10 mouse cellular contexts compared by ENCODE assay signal in the genomic region with DNA sequence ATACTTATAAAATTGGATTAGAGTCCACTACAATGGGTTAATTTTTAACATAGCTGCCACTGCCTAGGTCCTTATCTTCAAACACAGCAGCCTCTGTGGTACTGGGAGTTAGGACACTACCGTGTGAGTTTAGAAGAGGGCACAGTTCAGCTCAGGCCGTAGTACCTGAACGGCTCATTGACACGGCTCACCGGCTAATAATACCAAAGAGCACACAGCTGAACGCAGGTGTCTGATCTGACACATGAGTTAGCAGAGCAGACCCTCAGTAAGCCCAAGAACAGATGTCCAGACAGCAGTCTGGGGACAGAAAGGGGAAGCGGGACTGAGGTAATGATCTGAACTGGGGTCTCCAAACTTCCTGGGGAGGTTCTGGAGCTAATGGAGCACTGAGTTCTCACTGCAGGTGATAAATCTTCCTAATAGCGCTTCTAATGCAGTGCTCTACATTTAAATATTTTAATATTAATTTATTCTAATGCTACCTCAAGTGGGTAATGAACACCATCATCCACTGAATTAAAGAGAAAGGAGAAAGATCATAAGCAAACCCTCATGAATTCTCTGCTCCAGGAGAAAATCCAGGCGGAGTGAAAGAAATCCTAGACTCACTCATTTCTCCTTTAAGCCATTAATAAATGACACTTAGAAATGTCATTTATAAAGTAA.
DNase-seq lines count a peak whose midpoint lies in the region; ATAC-seq and TF ChIP-seq lines count a peak whose summit lies in the region.
"Had no signal": no experiment of that assay in that cellular context is flagged by ENCODE, and none has a peak within 500 bp of the region (broad histone marks: within the 10 kb centered on the region; RNA-seq: fewer than 3 reads in every experiment).

No protein-coding gene starts in this region.

- ATAC-seq in midbrain, embryonic 13.5 days: 0 out of 2 replicates have a peak, but pooled peaks have one; percentile 27
- ATAC-seq in midbrain, embryonic 11.5 days (ENCODE audit: low FRiP score): no peak
- ATAC-seq in forebrain, embryonic 16.5 days: peak; percentile 38; the same call in 1 of the 2 replicates
- peak; percentile 91 for ATAC-seq in intestine, postnatal 0 days

- no peak overlapping the region for H3K9ac ChIP-seq in midbrain, embryonic 13.5 days (replicated peaks)
- H3K9ac ChIP-seq in midbrain, embryonic 11.5 days (ENCODE audit: low read length): no peak overlapping the region
- no peak overlapping the region for H3K9ac ChIP-seq in forebrain, embryonic 16.5 days (replicated peaks; ENCODE audit: low read depth, low read length)
- H3K9ac ChIP-seq in intestine, postnatal 0 days (ENCODE audit: low read depth, low read length): no peak overlapping the region
- H3K9ac ChIP-seq: embryonic facial prominence, embryonic 15.5 days had no signal

- H3K4me2 ChIP-seq in midbrain, embryonic 13.5 days (replicated peaks): no peak overlapping the region
- no peak overlapping the region for H3K4me2 ChIP-seq in midbrain, embryonic 11.5 days
- H3K4me2 ChIP-seq in forebrain, embryonic 16.5 days (ENCODE audit: low read length): no peak overlapping the region
- no peak overlapping the region; the same call in 1 of the 2 replicates for H3K4me2 ChIP-seq in intestine, postnatal 0 days (replicated peaks; ENCODE audit: low read depth)
- H3K4me2 ChIP-seq: embryonic facial prominence, embryonic 15.5 days had no signal

- no peak overlapping the region for H3K4me3 ChIP-seq in midbrain, embryonic 13.5 days (replicated peaks)
- H3K4me3 ChIP-seq in midbrain, embryonic 11.5 days (ENCODE audit: low read depth, low read length): no peak overlapping the region
- H3K4me3 ChIP-seq in forebrain, embryonic 16.5 days (replicated peaks; ENCODE audit: low read length): no peak overlapping the region
- H3K4me3 ChIP-seq in intestine, postnatal 0 days (ENCODE audit: low read depth, low read length): no peak overlapping the region
- no peak overlapping the region for H3K4me3 ChIP-seq in small intestine, adult 2 months (ENCODE audit: low read depth, low read length)
- H3K4me3 ChIP-seq: embryonic facial prominence, embryonic 15.5 days had no signal

- 76% methylated on average over 9 of the region's 9 CpGs for WGBS in midbrain, embryonic 13.5 days
- 88% methylated on average over 9 of the region's 9 CpGs for WGBS in midbrain, embryonic 11.5 days
- 68% methylated on average over 9 of the region's 9 CpGs for WGBS in forebrain, embryonic 16.5 days
- WGBS in intestine, postnatal 0 days: 41% methylated on average over 9 of the region's 9 CpGs
- 29% methylated on average over 9 of the region's 9 CpGs for WGBS in small intestine, adult 2 months

- H3K27ac ChIP-seq in midbrain, embryonic 13.5 days: no peak overlapping the region
- H3K27ac ChIP-seq in midbrain, embryonic 11.5 days (ENCODE audit: low read depth, low read length): no peak overlapping the region
- no peak overlapping the region for H3K27ac ChIP-seq in forebrain, embryonic 16.5 days (ENCODE audit: low read length)
- H3K27ac ChIP-seq in intestine, postnatal 0 days (ENCODE audit: low read depth, low read length): no peak overlapping the region
- peak overlapping the region; percentile 62; the same call in 1 of the 2 replicates for H3K27ac ChIP-seq in small intestine, adult 2 months (ENCODE audit: insufficient read depth, low read depth, low read length)
- H3K27ac ChIP-seq: embryonic facial prominence, embryonic 15.5 days had no signal

- 0 out of 2 replicates have a peak, but pooled peaks have one; percentile 20 for TF ChIP-seq POLR2A in small intestine, adult 2 months (IDR thresholded peaks at IDR 0.05; ENCODE audit: low read depth, low read length)

- no peaks in the 10 kb centered on the region for H3K9me3 ChIP-seq in midbrain, embryonic 13.5 days
- no peaks in the 10 kb centered on the region for H3K9me3 ChIP-seq in midbrain, embryonic 11.5 days (ENCODE audit: control insufficient read depth, low read length)
- no peaks in the 10 kb centered on the region for H3K9me3 ChIP-seq in forebrain, embryonic 16.5 days (ENCODE audit: control insufficient read depth, low read length)
- H3K9me3 ChIP-seq in intestine, postnatal 0 days (ENCODE audit: control insufficient read depth): no peaks in the 10 kb centered on the region
- H3K9me3 ChIP-seq: embryonic facial prominence, embryonic 15.5 days had no signal

- no peak for DNase-seq in midbrain, embryonic 11.5 days (ENCODE audit: low spot score, missing footprints)
- DNase-seq in adrenal gland, adult 2 months: no peak
- DNase-seq in frontal cortex, postnatal 14 days (ENCODE audit: low spot score in 2 of 2): no peak
- DNase-seq: adrenal gland, postnatal 14 days; kidney, postnatal 10 days had no signal

- no peak for TF ChIP-seq CTCF in intestine, postnatal 0 days (IDR thresholded peaks at IDR 0.05; ENCODE audit: low read depth)
- TF ChIP-seq CTCF in small intestine, adult 2 months (IDR thresholded peaks at IDR 0.05; ENCODE audit: extremely low read depth, insufficient read length, insufficient replicate concordance, low read depth, low read length): no peak

- H3K36me3 ChIP-seq in midbrain, embryonic 13.5 days: no peaks in the 10 kb centered on the region
- no peaks in the 10 kb centered on the region for H3K36me3 ChIP-seq in midbrain, embryonic 11.5 days (ENCODE audit: control insufficient read depth, insufficient read depth, low read length)
- no peaks in the 10 kb centered on the region for H3K36me3 ChIP-seq in forebrain, embryonic 16.5 days (ENCODE audit: control insufficient read depth, insufficient read depth)
- no peaks in the 10 kb centered on the region for H3K36me3 ChIP-seq in intestine, postnatal 0 days (ENCODE audit: control insufficient read depth, insufficient read depth)
- H3K36me3 ChIP-seq in small intestine, adult 2 months (ENCODE audit: control insufficient read depth, insufficient read depth, low read length): no peaks in the 10 kb centered on the region
- H3K36me3 ChIP-seq: embryonic facial prominence, embryonic 15.5 days had no signal

- no peaks in the 10 kb centered on the region; the same call in 1 of the 2 replicates for H3K4me1 ChIP-seq in midbrain, embryonic 13.5 days (replicated peaks)
- H3K4me1 ChIP-seq in midbrain, embryonic 11.5 days (ENCODE audit: control insufficient read depth, insufficient read depth, low read length): no peaks in the 10 kb centered on the region
- no peaks in the 10 kb centered on the region for H3K4me1 ChIP-seq in forebrain, embryonic 16.5 days (replicated peaks; ENCODE audit: control insufficient read depth, insufficient read depth, low read length)
- H3K4me1 ChIP-seq in intestine, postnatal 0 days (replicated peaks; ENCODE audit: control insufficient read depth, insufficient read depth, low read length): 0 out of 2 replicates have a peak, but pooled peaks cover 3% of the 10 kb centered on the region
- H3K4me1 ChIP-seq in small intestine, adult 2 months (ENCODE audit: control insufficient read depth, insufficient read depth, insufficient read length, low read length): peaks cover 15% of the 10 kb centered on the region; the same call in 1 of the 2 replicates
- H3K4me1 ChIP-seq: embryonic facial prominence, embryonic 15.5 days had no signal

- H3K27me3 ChIP-seq in midbrain, embryonic 13.5 days: no peaks in the 10 kb centered on the region; the same call in 1 of the 2 replicates
- no peaks in the 10 kb centered on the region for H3K27me3 ChIP-seq in midbrain, embryonic 11.5 days (ENCODE audit: control insufficient read depth, insufficient read depth, low read length)
- H3K27me3 ChIP-seq in forebrain, embryonic 16.5 days (replicated peaks; ENCODE audit: control insufficient read depth, insufficient read depth, low read length): no peaks in the 10 kb centered on the region
- no peaks in the 10 kb centered on the region for H3K27me3 ChIP-seq in intestine, postnatal 0 days (replicated peaks; ENCODE audit: control insufficient read depth, insufficient read depth, low read length)
- H3K27me3 ChIP-seq in small intestine, adult 2 months (ENCODE audit: control insufficient read depth, insufficient read depth, low read length): no peaks in the 10 kb centered on the region
- H3K27me3 ChIP-seq: embryonic facial prominence, embryonic 15.5 days had no signal
